Mouse (Mus musculus): Measurements from ENCODE around the gene Otop3. TPM values are rescaled to one million over a fixed set of nuclear protein-coding genes. Genes with fewer than 3 reads are reported as not detected.

Gene Otop3
- polyA plus RNA-seq, 1 experiment, result not detected

GRCm38 (mm10) chr11:115393721-115394325 lies 59.3 kb downstream of the Otop3 start:
- no peak for DNase-seq (ENCODE audit: low spot score)

Other genes with a start within 250 kb of the Otop3 start
- gene Rab37, start 243.3 kb upstream of the Otop3 start, polyA plus RNA-seq (2012; rRNA removed), result 0.77 and 0.94 TPM in 2 replicates
- 0.52 and 1.5 TPM in 2 replicates for gene Cd300lf, start 200.7 kb upstream of the Otop3 start, polyA plus RNA-seq (2012; rRNA removed)
- gene Slc9a3r1, start 171.4 kb upstream of the Otop3 start, polyA plus RNA-seq (2012; rRNA removed), result 67.7 and 76.3 TPM in 2 replicates
- 7.0 and 9.4 TPM in 2 replicates for gene Tmem104, start 147.2 kb upstream of the Otop3 start, polyA plus RNA-seq (2012; rRNA removed)
- gene Nat9, start 146.9 kb upstream of the Otop3 start, polyA plus RNA-seq (2012; rRNA removed), result 27.5 and 32.2 TPM in 2 replicates
- 0.74 and 1.0 TPM in 2 replicates for gene Grin2c, start 67.5 kb upstream of the Otop3 start, polyA plus RNA-seq (2012; rRNA removed)
- 10.9 and 11.6 TPM in 2 replicates for gene Fdxr, start 57.7 kb upstream of the Otop3 start, polyA plus RNA-seq (2012; rRNA removed)
- 0.99 and 1.1 TPM in 2 replicates for gene Fads6, start 37.1 kb upstream of the Otop3 start, polyA plus RNA-seq (2012; rRNA removed)
- gene Otop2, start 27.6 kb upstream of the Otop3 start, polyA plus RNA-seq (2012; rRNA removed), result not detected in 2 replicates
- not detected in 2 replicates for gene Ush1g, start 12.7 kb upstream of the Otop3 start, polyA plus RNA-seq (2012; rRNA removed)
- 28.4 and 30.5 TPM in 2 replicates for gene Hid1, start 33.0 kb downstream of the Otop3 start, polyA plus RNA-seq (2012; rRNA removed)
- 10.8 and 11.9 TPM in 2 replicates for gene Cdr2l, start 47.2 kb downstream of the Otop3 start, polyA plus RNA-seq (2012; rRNA removed)
- gene Mrpl58, start 69.0 kb downstream of the Otop3 start, polyA plus RNA-seq (2012; rRNA removed), result 89.3 and 89.6 TPM in 2 replicates
- 561 and 600 TPM in 2 replicates for gene Atp5h, start 85.2 kb downstream of the Otop3 start, polyA plus RNA-seq (2012; rRNA removed)
- 35.6 TPM in 2 replicates for gene Kctd2, start 85.4 kb downstream of the Otop3 start, polyA plus RNA-seq (2012; rRNA removed)
- 0.04 and 0.09 TPM in 2 replicates for gene Trim80, start 105.8 kb downstream of the Otop3 start, polyA plus RNA-seq (2012; rRNA removed)
- gene Slc16a5, start 127.7 kb downstream of the Otop3 start, polyA plus RNA-seq (2012; rRNA removed), result 0.83 and 1.1 TPM in 2 replicates
- 6.9 and 7.0 TPM in 2 replicates for gene Armc7, start 140.9 kb downstream of the Otop3 start, polyA plus RNA-seq (2012; rRNA removed)
- gene Nt5c, start 157.1 kb downstream of the Otop3 start, polyA plus RNA-seq (2012; rRNA removed), result 70.9 and 80.1 TPM in 2 replicates
- 89.2 and 102 TPM in 2 replicates for gene Jpt1, start 179.7 kb downstream of the Otop3 start, polyA plus RNA-seq (2012; rRNA removed)
- 274 and 303 TPM in 2 replicates for gene Sumo2, start 201.5 kb downstream of the Otop3 start, polyA plus RNA-seq (2012; rRNA removed)
- gene Nup85, start 229.7 kb downstream of the Otop3 start, polyA plus RNA-seq (2012; rRNA removed), result 54.2 and 77.1 TPM in 2 replicates